Mouse (Mus musculus) bone marrow macrophage, adult 2 months (primary cell): Measurements from ENCODE around the gene St3gal3. TPM values are rescaled to one million over a fixed set of nuclear protein-coding genes. Genes with fewer than 3 reads are reported as not detected.

Experiments used
- H3K27ac ChIP-seq: 2 replicates; pipeline ENCODE4 v1.5.1; 2012; ENCODE audit warnings: low read depth, low read length; ENCODE audit not compliant: insufficient read depth
- H3K4me1 ChIP-seq: 2 replicates; pipeline ENCODE4 v1.6.1; 2012; ENCODE audit warnings: low read length; ENCODE audit not compliant: control insufficient read depth, insufficient read depth
- H3K4me3 ChIP-seq: 2 replicates; pipeline ENCODE4 v1.5.1; 2012; ENCODE audit warnings: mild to moderate bottlenecking, low read length, moderate library complexity; ENCODE audit not compliant: insufficient read depth
- CTCF ChIP-seq: IDR thresholded peaks from 2 replicates; pipeline ENCODE4 v1.5.1; 2012; ENCODE audit warnings: low read depth, mild to moderate bottlenecking, low read length, moderate library complexity
- POLR2A ChIP-seq: IDR thresholded peaks from 2 replicates; pipeline ENCODE4 v1.6.1; 2012; ENCODE audit warnings: mild to moderate bottlenecking, low read depth, low read length, borderline replicate concordance
- polyA plus RNA-seq: library from polyadenylated mRNA; stranded (reverse); fragments of >200 nt; gene quantifications from 2 replicates; pipeline ENCODE4 v1.2.4, GENCODE M21; 2012; ENCODE audit not compliant: missing spikeins, insufficient read depth, insufficient read length

St3gal3 gene
- polyA plus RNA-seq, 1 experiment, result 18.6 TPM

- TF ChIP-seq POLR2A (no peak), CTCF (no peak)
- no peak overlapping the region for H3K4me3 ChIP-seq
- H3K27ac ChIP-seq, result no peak overlapping the region
- no peaks in the 10 kb centered on the region for H3K4me1 ChIP-seq
Measured at GRCm38 (mm10) chr4:118115132-118115531, 19.6 kb downstream of the St3gal3 start.

- TF ChIP-seq CTCF, result no peak
- TF ChIP-seq POLR2A, result no peak
- H3K4me3 ChIP-seq, result no peak overlapping the region
- H3K27ac ChIP-seq, result no peak overlapping the region
Measured at GRCm38 (mm10) chr4:118112601-118113000, 22.1 kb downstream of the St3gal3 start.

GRCm38 (mm10) chr4:118109649-118110048 is 25.1 kb downstream of the St3gal3 start:
- Histone ChIP-seq H3K4me3 (no peak overlapping the region), H3K27ac (no peak overlapping the region), H3K4me1 (no peaks in the 10 kb centered on the region)
- no peak for TF ChIP-seq POLR2A
- no peak for TF ChIP-seq CTCF

More at GRCm38 (mm10) chr4:118112601-118113000, 22.1 kb downstream of the St3gal3 start:
- H3K4me1 ChIP-seq, result no peaks in the 10 kb centered on the region

GRCm38 (mm10) chr4:118108779-118109178 is 25.9 kb downstream of the St3gal3 start:
- Histone ChIP-seq H3K4me1 (no peaks in the 10 kb centered on the region), H3K4me3 (no peak overlapping the region), H3K27ac (no peak overlapping the region)
- TF ChIP-seq POLR2A, result no peak
- no peak for TF ChIP-seq CTCF

GRCm38 (mm10) chr4:118105256-118106053 is 29.3 kb downstream of the St3gal3 start:
- Histone ChIP-seq H3K4me3 (no peak overlapping the region), H3K4me1 (no peaks in the 10 kb centered on the region), H3K27ac (no peak overlapping the region)
- no peak for TF ChIP-seq CTCF
- TF ChIP-seq POLR2A, result no peak

- peaks cover 9% of the 10 kb centered on the region for H3K4me1 ChIP-seq
- H3K27ac ChIP-seq, result no peak overlapping the region
- TF ChIP-seq CTCF (no peak), POLR2A (no peak)
- no peak overlapping the region for H3K4me3 ChIP-seq
Measured at GRCm38 (mm10) chr4:118103280-118103830, 31.4 kb downstream of the St3gal3 start.

- peaks cover 9% of the 10 kb centered on the region for H3K4me1 ChIP-seq
- no peak overlapping the region for H3K4me3 ChIP-seq
- H3K27ac ChIP-seq, result no peak overlapping the region
- TF ChIP-seq POLR2A (no peak), CTCF (no peak)
Measured at GRCm38 (mm10) chr4:118101497-118101896, 33.2 kb downstream of the St3gal3 start.

GRCm38 (mm10) chr4:118099637-118100364 is 34.9 kb downstream of the St3gal3 start:
- no peak for TF ChIP-seq POLR2A
- TF ChIP-seq CTCF, result no peak
- Histone ChIP-seq H3K4me3 (no peak overlapping the region), H3K4me1 (peaks cover 9% of the 10 kb centered on the region), H3K27ac (no peak overlapping the region)

- Histone ChIP-seq H3K4me3 (no peak overlapping the region), H3K27ac (no peak overlapping the region), H3K4me1 (peaks cover 9% of the 10 kb centered on the region)
- TF ChIP-seq POLR2A (no peak), CTCF (no peak)
Measured at GRCm38 (mm10) chr4:118098571-118098970, 36.1 kb downstream of the St3gal3 start.

GRCm38 (mm10) chr4:118096069-118096468 is 38.6 kb downstream of the St3gal3 start:
- TF ChIP-seq CTCF (no peak), POLR2A (no peak)
- H3K4me3 ChIP-seq, result no peak overlapping the region
- H3K4me1 ChIP-seq, result peaks cover 9% of the 10 kb centered on the region
- no peak overlapping the region for H3K27ac ChIP-seq
